Mouse (Mus musculus) CD4-positive, CD25-positive, alpha-beta regulatory T cell, adult 4 months (primary cell): Measurements from ENCODE around the gene Gpx7. TPM values are rescaled to one million over a fixed set of nuclear protein-coding genes. Genes with fewer than 3 reads are reported as not detected.

Experiments used
- polyA plus RNA-seq, 2 experiments: library from polyadenylated mRNA; unstranded; fragments of 100-300 nt; shearing (Covaris generic); gene quantifications; one replicate each; pipeline ENCODE4 v1.2.1; 2017

Gene Gpx7
- polyA plus RNA-seq, 2 experiments from 2014 or later = 4.4 to 5.1 TPM

Other genes starting within 250 kb of the Gpx7 start
- gene Echdc2, start 241.5 kb downstream of the Gpx7 start, polyA plus RNA-seq = 1 to 10 TPM; 1.5 to 2.6 TPM
- gene Zyg11a, start 188.9 kb downstream of the Gpx7 start, polyA plus RNA-seq = not detected
- 10 to 100 TPM; 12.4 to 12.9 TPM for gene Zyg11b, start 105.9 kb downstream of the Gpx7 start, polyA plus RNA-seq
- gene Coa7, start 78.8 kb downstream of the Gpx7 start, polyA plus RNA-seq = 10 to 100 TPM; 17.4 to 26.6 TPM
- gene Shisal2a, start 23.6 kb downstream of the Gpx7 start, polyA plus RNA-seq = not detected
- 10 to 100 TPM; 81.5 to 96.5 TPM for gene Tut4, start 52.5 kb upstream of the Gpx7 start, polyA plus RNA-seq
- 10 to 100 TPM; 64.6 to 64.9 TPM for gene Prpf38a, start 172.4 kb upstream of the Gpx7 start, polyA plus RNA-seq
- 1 to 10 TPM; 2.7 to 3.0 TPM for gene Orc1, start 172.5 kb upstream of the Gpx7 start, polyA plus RNA-seq
- 10 to 100 TPM; 31.4 to 62.3 TPM for gene Cc2d1b, start 213.0 kb upstream of the Gpx7 start, polyA plus RNA-seq